Mouse (Mus musculus) layer of hippocampus, postnatal 10 days (tissue): Measurements from ENCODE around the gene Adssl1. TPM values are rescaled to one million over a fixed set of nuclear protein-coding genes. Genes with fewer than 3 reads are reported as not detected.

Experiments
- DNase-seq, 2 experiments: peaks; one replicate each; pipeline ENCODE4 v3.0.0; 2021; ENCODE audit warnings: low spot score in 2 of 2
- microRNA-seq, 2 experiments: library from miRNA; unstranded; fragments of <30 nt; microRNA quantifications; one replicate each; pipeline ENCODE4 v1.2.0; 2021
- total RNA-seq, 2 experiments: library from RNA; stranded (reverse); gene quantifications; 2 replicates each; pipeline ENCODE4 v1.2.3; 2021

Gene Adssl1
- total RNA-seq, 2 experiments from 2014 or later: 2.1 to 2.4 TPM

DNA sequence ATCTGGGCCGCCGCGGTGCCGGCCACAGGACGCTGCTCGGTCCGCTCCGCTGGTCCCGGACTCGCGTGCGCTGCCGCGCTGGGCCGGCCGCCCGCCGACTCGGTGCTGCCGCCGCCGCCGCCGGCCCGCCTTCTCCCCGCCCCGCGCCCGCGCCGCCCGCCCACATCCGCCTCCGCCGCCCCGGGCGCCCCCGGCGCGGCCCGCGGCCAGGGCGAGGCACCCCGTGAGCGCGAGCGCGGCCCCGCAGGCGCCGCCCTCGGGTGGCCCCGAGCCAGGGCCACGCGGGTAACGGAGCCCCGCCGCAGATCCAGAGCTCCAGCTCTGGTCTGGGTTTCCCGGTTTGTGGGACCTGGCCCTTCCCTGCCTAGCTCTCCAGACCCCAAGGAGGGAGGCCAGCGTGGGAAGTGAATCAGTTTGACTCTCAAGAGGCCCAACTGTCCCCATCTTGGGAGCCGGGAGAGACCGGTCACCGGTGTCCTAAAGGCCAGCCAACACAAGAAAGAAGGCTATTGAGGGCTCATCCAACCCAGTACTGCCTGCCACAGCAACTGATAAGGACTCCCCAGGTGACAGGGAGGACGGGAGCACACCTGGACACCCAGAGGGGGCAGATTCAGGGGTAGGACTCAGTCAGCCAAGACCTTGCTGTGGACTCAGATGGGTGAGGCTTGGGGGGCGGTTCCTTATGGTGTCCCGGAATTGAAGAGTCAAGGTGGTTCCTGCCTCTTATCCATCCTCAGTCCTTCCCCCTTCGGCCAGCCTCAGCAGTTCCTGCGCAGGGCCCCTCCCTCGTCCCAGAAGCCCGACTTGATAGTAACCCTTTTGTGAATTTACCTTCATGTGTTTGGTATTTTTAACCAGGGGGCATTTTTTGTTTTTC lies 54.5 kb downstream of the Adssl1 start, which contains the start of gene Akt1:
TSS of gene Akt1 (minus strand) at position 753 of the 880 bp plus-strand sequence.
- peak; percentile 60 to 64 for DNase-seq

- peak; percentile 87 to 90 for DNase-seq
Measured at GRCm38 (mm10) chr12:112675245-112676035, 55.6 kb downstream of the Adssl1 start.

DNA sequence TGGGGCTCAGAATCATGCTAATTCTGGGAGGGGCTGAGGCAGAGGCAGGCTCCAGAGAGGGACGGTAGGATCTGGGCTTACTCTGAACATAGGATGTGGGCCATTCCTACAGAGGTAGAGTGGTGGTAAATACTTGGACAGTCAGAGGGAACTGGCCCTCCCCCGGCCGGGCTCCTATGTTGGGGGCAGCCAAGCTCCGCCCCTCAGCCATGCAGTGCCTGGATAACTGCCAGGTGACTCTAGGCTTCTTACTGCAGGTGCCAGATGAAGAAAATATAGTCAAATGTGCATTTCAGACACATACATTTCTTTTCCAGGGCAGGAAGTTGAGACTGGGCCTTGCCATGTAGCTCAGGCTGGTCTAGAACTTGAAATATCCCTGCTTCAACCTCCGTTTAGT lies 57.2 kb downstream of the Adssl1 start:
- no peak for DNase-seq

DNA sequence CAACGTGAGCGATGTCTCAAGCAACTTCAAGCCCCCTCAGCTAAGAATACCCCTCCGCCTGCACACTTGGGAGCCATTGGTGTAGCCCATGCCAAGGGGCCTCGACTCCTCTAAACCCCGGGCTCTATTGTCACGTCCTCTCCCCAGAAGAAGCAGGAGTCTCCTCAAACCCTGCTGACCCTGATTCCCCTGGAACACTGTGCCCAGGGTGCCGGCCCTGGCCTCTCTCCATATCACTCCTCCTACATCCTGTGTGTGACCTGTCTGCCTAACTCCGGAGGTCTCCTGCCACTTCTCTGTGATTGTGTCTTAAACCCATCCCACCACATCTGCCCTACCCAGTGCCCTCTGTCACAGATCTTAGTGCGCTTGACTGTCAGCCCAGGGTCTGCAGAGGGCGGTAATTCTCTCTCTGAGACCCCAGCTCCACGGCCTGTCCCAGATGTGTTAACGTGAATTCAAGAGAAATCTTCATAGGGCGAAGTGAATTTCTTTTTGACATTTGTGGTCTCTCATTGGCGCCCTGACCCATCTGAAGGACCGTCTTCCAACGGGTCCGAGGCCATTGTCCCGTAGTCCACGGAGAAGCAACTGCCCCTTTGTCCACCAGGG lies 58.2 kb downstream of the Adssl1 start:
- no peak for DNase-seq

- DNase-seq: no peak
Measured at GRCm38 (mm10) chr12:112678555-112679026, 58.7 kb downstream of the Adssl1 start, which contains the start of gene Zbtb42. Gene Zbtb42 (plus strand): TSS chr12:112678828.

- DNase-seq: no peak
Measured at GRCm38 (mm10) chr12:112679027-112679996, 59.5 kb downstream of the Adssl1 start.

DNA sequence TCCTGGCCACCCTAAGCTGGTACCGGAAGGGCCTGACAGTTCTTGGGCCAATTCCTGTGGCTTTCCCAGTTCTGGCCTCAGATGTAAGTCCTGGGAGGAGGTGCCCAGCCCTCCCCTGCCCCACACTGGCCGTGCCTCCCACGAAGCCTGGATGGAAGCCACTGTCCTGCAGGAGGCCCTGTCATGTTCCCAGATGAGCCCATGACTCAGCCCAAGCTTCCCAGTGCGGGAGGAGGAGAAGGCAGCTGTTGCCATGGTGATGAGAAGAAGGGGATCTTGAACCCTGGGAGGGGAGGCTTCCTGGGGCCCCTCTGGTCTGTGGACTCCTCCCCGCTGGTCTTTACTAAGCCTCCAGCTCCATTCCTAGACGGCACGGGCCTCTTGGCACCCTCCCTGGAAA lies 63.5 kb downstream of the Adssl1 start:
- no peak for DNase-seq

DNA sequence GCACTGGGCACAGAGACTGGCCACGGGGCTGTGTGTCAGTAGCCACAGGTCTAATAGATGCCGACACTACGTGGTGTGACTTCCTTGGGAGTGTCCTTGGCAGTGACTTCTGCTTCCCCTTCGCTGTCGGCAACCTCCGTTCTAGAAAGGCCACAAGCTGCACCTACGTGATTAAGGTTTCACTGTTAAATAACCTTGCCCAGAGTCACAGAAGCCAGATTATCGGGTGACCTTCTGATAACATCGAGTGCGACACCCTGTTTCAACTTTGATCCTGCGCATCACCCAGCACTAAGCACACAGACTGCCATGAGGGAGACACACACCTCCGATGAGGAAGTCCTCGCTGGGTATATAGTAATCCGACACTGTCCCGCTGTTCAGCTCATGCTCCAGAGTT lies 68.6 kb downstream of the Adssl1 start:
- DNase-seq: no peak

Small RNAs within 50 kb of the gene (microRNA-seq; reads per million reads assigned to microRNA genes)
- 1.3 to 2.5 reads per million in 2 experiments for gene Mir6939

Other genes starting within 250 kb of the Adssl1 start
- gene A530016L24Rik, start 130.6 kb upstream of the Adssl1 start, total RNA-seq: 1 to 10 TPM in 1 of 2 experiments, under 1 TPM in 1; 0.96 to 1.3 TPM
- 100 to 1,000 TPM; 108 to 118 TPM for gene Tmem179, start 103.3 kb upstream of the Adssl1 start, total RNA-seq
- gene Inf2, start 31.3 kb upstream of the Adssl1 start, total RNA-seq: 10 to 100 TPM; 80.9 to 91.4 TPM
- gene Siva1, start 24.6 kb downstream of the Adssl1 start, total RNA-seq: 10 to 100 TPM; 17.0 to 19.5 TPM
- gene Akt1, start 54.8 kb downstream of the Adssl1 start, total RNA-seq: 100 to 1,000 TPM; 182 to 185 TPM
- under 1 TPM; 0.33 to 0.80 TPM for gene Zbtb42, start 58.8 kb downstream of the Adssl1 start, total RNA-seq
- 100 to 1,000 TPM; 180 to 199 TPM for gene Cep170b, start 100.4 kb downstream of the Adssl1 start, total RNA-seq
- gene Pld4, start 140.6 kb downstream of the Adssl1 start, total RNA-seq: 10 to 100 TPM in 1 of 2 experiments, 1 to 10 TPM in 1; 9.2 to 11.7 TPM
- 10 to 100 TPM; 11.8 to 17.1 TPM for gene Ahnak2, start 182.6 kb downstream of the Adssl1 start, total RNA-seq
- gene Clba1, start 188.9 kb downstream of the Adssl1 start, total RNA-seq: 10 to 100 TPM; 12.3 to 15.5 TPM
- 10 to 100 TPM in 1 of 2 experiments, 1 to 10 TPM in 1; 8.8 to 13.0 TPM for gene Cdca4, start 209.4 kb downstream of the Adssl1 start, total RNA-seq
- not detected for gene Gpr132, start 248.2 kb downstream of the Adssl1 start, total RNA-seq